Mouse (Mus musculus): ENCODE measurements around the gene Zfp523. TPM values are rescaled to one million over a fixed set of nuclear protein-coding genes. Genes with fewer than 3 reads are reported as not detected.
A peak's percentile ranks its signal among the peaks of the same experiment; 100 is the strongest.

The Zfp523 gene
- polyA plus RNA-seq, 1 experiment from 2014 or later = 35.6 TPM

- no peaks in the 10 kb centered on the region for H3K27me3 ChIP-seq (ENCODE audit: poor library complexity, severe bottlenecking)
- H3K4me3 ChIP-seq = no peak overlapping the region
- H3K9me3 ChIP-seq = no peaks in the 10 kb centered on the region
- peaks cover 36% of the 10 kb centered on the region for H3K4me1 ChIP-seq
- no peak overlapping the region for H3K27ac ChIP-seq
- peaks cover 80% of the 10 kb centered on the region for H3K36me3 ChIP-seq (replicated peaks)
- WGBS = 95% methylated on average over 6 of the region's 6 CpGs
- no peak for DNase-seq (ENCODE audit: extremely low spot score, low spot score)
These were observed 6.2 kb upstream of the Zfp523 start for GRCm38 (mm10) chr17:28170460-28171305.

- Histone ChIP-seq H3K27ac (0 out of 2 replicates have a peak overlapping the region, but pooled peaks have one; percentile 13), H3K27me3 (ENCODE audit: poor library complexity, severe bottlenecking) (no peaks in the 10 kb centered on the region), H3K4me1 (peaks cover 52% of the 10 kb centered on the region), H3K4me3 (no peak overlapping the region), H3K36me3 (replicated peaks) (peaks cover 60% of the 10 kb centered on the region), H3K9me3 (no peaks in the 10 kb centered on the region)
- DNase-seq (ENCODE audit: extremely low spot score, low spot score) = no peak
- WGBS = 75% methylated on average over 9 of the region's 9 CpGs
These were observed 4.2 kb upstream of the Zfp523 start for GRCm38 (mm10) chr17:28172690-28173089.

GRCm38 (mm10) chr17:28177540-28178046 lies 664 bp downstream of the Zfp523 start:
- peak overlapping the region; percentile 91 for H3K4me3 ChIP-seq
- peaks cover 92% of the 10 kb centered on the region for H3K4me1 ChIP-seq
- WGBS = 13% methylated on average over 20 of the region's 22 CpGs
- H3K9me3 ChIP-seq = no peaks in the 10 kb centered on the region
- H3K27me3 ChIP-seq (ENCODE audit: poor library complexity, severe bottlenecking) = no peaks in the 10 kb centered on the region
- H3K36me3 ChIP-seq (replicated peaks) = peaks cover 23% of the 10 kb centered on the region
- peak overlapping the region; percentile 99 for H3K27ac ChIP-seq
- peak; percentile 77 for DNase-seq (ENCODE audit: extremely low spot score, low spot score)

- Histone ChIP-seq H3K9me3 (no peaks in the 10 kb centered on the region), H3K27ac (peak overlapping the region; percentile 1; the same call in 1 of the 2 replicates), H3K27me3 (ENCODE audit: poor library complexity, severe bottlenecking) (no peaks in the 10 kb centered on the region), H3K4me3 (no peak overlapping the region), H3K4me1 (peaks cover 70% of the 10 kb centered on the region), H3K36me3 (replicated peaks) (peaks cover 16% of the 10 kb centered on the region)
- WGBS = 45% methylated on average over 4 of the region's 4 CpGs
- DNase-seq (ENCODE audit: extremely low spot score, low spot score) = no peak
These were observed 3.4 kb downstream of the Zfp523 start for GRCm38 (mm10) chr17:28180331-28180730.

- Histone ChIP-seq H3K4me3 (no peak overlapping the region), H3K4me1 (peaks cover 63% of the 10 kb centered on the region), H3K9me3 (no peaks in the 10 kb centered on the region), H3K36me3 (replicated peaks) (peaks cover 23% of the 10 kb centered on the region), H3K27ac (no peak overlapping the region), H3K27me3 (ENCODE audit: poor library complexity, severe bottlenecking) (no peaks in the 10 kb centered on the region)
- 87% methylated on average over 15 of the region's 15 CpGs for WGBS
- DNase-seq (ENCODE audit: extremely low spot score, low spot score) = no peak
These were observed 4.0 kb downstream of the Zfp523 start for GRCm38 (mm10) chr17:28180783-28181544.

GRCm38 (mm10) chr17:28184971-28185638 lies 8.2 kb downstream of the Zfp523 start:
- WGBS = 87% methylated on average over 7 of the region's 7 CpGs
- no peak overlapping the region for H3K4me3 ChIP-seq

GRCm38 (mm10) chr17:28188313-28188712 lies 11.4 kb downstream of the Zfp523 start:
- 95% methylated on average over 5 of the region's 5 CpGs for WGBS
- Histone ChIP-seq H3K4me3 (no peak overlapping the region), H3K4me1 (no peaks in the 10 kb centered on the region), H3K36me3 (replicated peaks) (peaks cover 47% of the 10 kb centered on the region), H3K27me3 (ENCODE audit: poor library complexity, severe bottlenecking) (no peaks in the 10 kb centered on the region), H3K27ac (no peak overlapping the region), H3K9me3 (no peaks in the 10 kb centered on the region)
- DNase-seq (ENCODE audit: extremely low spot score, low spot score) = no peak

More at GRCm38 (mm10) chr17:28184971-28185638, 8.2 kb downstream of the Zfp523 start:
- Histone ChIP-seq H3K9me3 (no peaks in the 10 kb centered on the region), H3K27me3 (ENCODE audit: poor library complexity, severe bottlenecking) (no peaks in the 10 kb centered on the region), H3K27ac (no peak overlapping the region), H3K4me1 (peaks cover 26% of the 10 kb centered on the region), H3K36me3 (replicated peaks) (peaks cover 29% of the 10 kb centered on the region)
- DNase-seq (ENCODE audit: extremely low spot score, low spot score) = no peak

- no peak for DNase-seq (ENCODE audit: extremely low spot score, low spot score)
- peaks cover 7% of the 10 kb centered on the region; the same call in 1 of the 2 replicates for H3K4me1 ChIP-seq
- peaks cover 75% of the 10 kb centered on the region for H3K36me3 ChIP-seq (replicated peaks)
- no peak overlapping the region for H3K4me3 ChIP-seq
- H3K27ac ChIP-seq = no peak overlapping the region
- no peaks in the 10 kb centered on the region for H3K27me3 ChIP-seq (ENCODE audit: poor library complexity, severe bottlenecking)
- H3K9me3 ChIP-seq = no peaks in the 10 kb centered on the region
- WGBS = 72% methylated on average over 1 of the region's 1 CpGs
These were observed 15.8 kb downstream of the Zfp523 start for GRCm38 (mm10) chr17:28192754-28193153.

- 86% methylated on average over 3 of the region's 3 CpGs for WGBS
These were observed 16.6 kb downstream of the Zfp523 start for GRCm38 (mm10) chr17:28193559-28193958.

GRCm38 (mm10) chr17:28195033-28195432 lies 18.1 kb downstream of the Zfp523 start:
- DNase-seq (ENCODE audit: extremely low spot score, low spot score) = no peak
- Histone ChIP-seq H3K9me3 (no peaks in the 10 kb centered on the region), H3K27me3 (ENCODE audit: poor library complexity, severe bottlenecking) (no peaks in the 10 kb centered on the region), H3K4me1 (peaks cover 10% of the 10 kb centered on the region; the same call in 1 of the 2 replicates), H3K4me3 (no peak overlapping the region), H3K36me3 (replicated peaks) (peaks cover 91% of the 10 kb centered on the region), H3K27ac (no peak overlapping the region)
- 90% methylated on average over 10 of the region's 10 CpGs for WGBS

More at GRCm38 (mm10) chr17:28193559-28193958, 16.6 kb downstream of the Zfp523 start:
- H3K9me3 ChIP-seq = no peaks in the 10 kb centered on the region
- peaks cover 10% of the 10 kb centered on the region; the same call in 1 of the 2 replicates for H3K4me1 ChIP-seq
- no peak overlapping the region for H3K27ac ChIP-seq
- peaks cover 83% of the 10 kb centered on the region for H3K36me3 ChIP-seq (replicated peaks)
- H3K27me3 ChIP-seq (ENCODE audit: poor library complexity, severe bottlenecking) = no peaks in the 10 kb centered on the region
- no peak for DNase-seq (ENCODE audit: extremely low spot score, low spot score)
- no peak overlapping the region for H3K4me3 ChIP-seq

- Histone ChIP-seq H3K27ac (0 out of 2 replicates have a peak overlapping the region, but pooled peaks have one; percentile 1), H3K9me3 (no peaks in the 10 kb centered on the region), H3K36me3 (replicated peaks) (peaks cover 92% of the 10 kb centered on the region), H3K4me1 (peaks cover 10% of the 10 kb centered on the region; the same call in 1 of the 2 replicates), H3K4me3 (no peak overlapping the region), H3K27me3 (ENCODE audit: poor library complexity, severe bottlenecking) (no peaks in the 10 kb centered on the region)
- 79% methylated on average over 18 of the region's 18 CpGs for WGBS
- no peak for DNase-seq (ENCODE audit: extremely low spot score, low spot score)
These were observed 20.7 kb downstream of the Zfp523 start for GRCm38 (mm10) chr17:28197646-28198045.

- no peaks in the 10 kb centered on the region for H3K9me3 ChIP-seq
- H3K4me3 ChIP-seq = no peak overlapping the region
- 89% methylated on average over 14 of the region's 14 CpGs for WGBS
- peaks cover 18% of the 10 kb centered on the region for H3K4me1 ChIP-seq
- peaks cover 83% of the 10 kb centered on the region for H3K36me3 ChIP-seq (replicated peaks)
- DNase-seq (ENCODE audit: extremely low spot score, low spot score) = no peak
- H3K27ac ChIP-seq = no peak overlapping the region
- no peaks in the 10 kb centered on the region for H3K27me3 ChIP-seq (ENCODE audit: poor library complexity, severe bottlenecking)
These were observed 25.1 kb downstream of the Zfp523 start for GRCm38 (mm10) chr17:28201982-28202381.

Measured in forebrain, embryonic 10.5 days (tissue).